Mouse (Mus musculus): ENCODE data around the gene Cwf19l1. TPM values are rescaled to one million over a fixed set of nuclear protein-coding genes. Genes with fewer than 3 reads are reported as not detected.
A peak's percentile ranks its signal among the peaks of the same experiment; 100 is the strongest.
"Not testable (repeated sequence)": the region's sequence is repeated elsewhere in the genome, so short reads cannot be mapped to it uniquely, and the experiment has no call there.

The Cwf19l1 gene
- total RNA-seq, 2 experiments from 2014 or later: 5.8 to 8.1 TPM

- Histone ChIP-seq H3K27ac (peak within 1 kb of the TSS; percentile 78), H3K4me3 (peak within 1 kb of the TSS; percentile 93)
- no peak for TF ChIP-seq CTCF (IDR thresholded peaks at IDR 0.05)
- peak; percentile 93 for DNase-seq
- intact Hi-C loops (cut with DNase I): no loop called here
These were observed 10.3 kb upstream of the Cwf19l1 start, which contains the start of gene Bloc1s2 for GRCm38 (mm10) chr19:44145702-44146567. TSS of gene Bloc1s2 (minus strand) at chr19:44146446.

GRCm38 (mm10) chr19:44144366-44144765, 8.7 kb upstream of the Cwf19l1 start:
- TF ChIP-seq CTCF (IDR thresholded peaks at IDR 0.05): no peak
- intact Hi-C loops (cut with DNase I): no loop called here
- no peak overlapping the region for H3K4me3 ChIP-seq
- H3K27ac ChIP-seq: no peak overlapping the region
- no peak for DNase-seq

GRCm38 (mm10) chr19:44135960-44136485, 347 bp upstream of the Cwf19l1 start:
- intact Hi-C loops (cut with DNase I): loop anchor here (2.0 kb wide), 1 partner anchor 29 kb away; the partner anchor contains the start of gene Chuk
- Histone ChIP-seq H3K27ac (peak overlapping the region; percentile 93), H3K4me3 (peak overlapping the region; percentile 92)
- TF ChIP-seq CTCF (IDR thresholded peaks at IDR 0.05): no peak
- DNase-seq: no peak

GRCm38 (mm10) chr19:44132917-44133316, 2.8 kb downstream of the Cwf19l1 start:
- no peak overlapping the region for H3K4me3 ChIP-seq
- no peak for TF ChIP-seq CTCF (IDR thresholded peaks at IDR 0.05)
- H3K27ac ChIP-seq: no peak overlapping the region
- DNase-seq: no peak
- intact Hi-C loops (cut with DNase I): no loop called here

- no peak for TF ChIP-seq CTCF (IDR thresholded peaks at IDR 0.05)
- H3K4me3 ChIP-seq: no peak overlapping the region
- intact Hi-C loops (cut with DNase I): no loop called here
- DNase-seq: no peak
- H3K27ac ChIP-seq: no peak overlapping the region
These were observed 7.1 kb downstream of the Cwf19l1 start for GRCm38 (mm10) chr19:44128560-44128959.

GRCm38 (mm10) chr19:44127729-44128497, 7.8 kb downstream of the Cwf19l1 start:
- Histone ChIP-seq H3K4me3 (no peak overlapping the region), H3K27ac (no peak overlapping the region)
- no peak for DNase-seq
- intact Hi-C loops (cut with DNase I): no loop called here
- no peak for TF ChIP-seq CTCF (IDR thresholded peaks at IDR 0.05)

GRCm38 (mm10) chr19:44121137-44121536, 14.5 kb downstream of the Cwf19l1 start:
- TF ChIP-seq CTCF (IDR thresholded peaks at IDR 0.05): no peak
- H3K4me3 ChIP-seq: no peak overlapping the region
- intact Hi-C loops (cut with DNase I): no loop called here
- DNase-seq: no peak
- no peak overlapping the region for H3K27ac ChIP-seq

GRCm38 (mm10) chr19:44120686-44121085, 15.0 kb downstream of the Cwf19l1 start:
- H3K4me3 ChIP-seq; DNase-seq; H3K27ac ChIP-seq; intact Hi-C loops (cut with DNase I): not testable (repeated sequence)

GRCm38 (mm10) chr19:44117793-44118192, 17.9 kb downstream of the Cwf19l1 start:
- Histone ChIP-seq H3K4me3 (no peak overlapping the region), H3K27ac (no peak overlapping the region)
- intact Hi-C loops (cut with DNase I): no loop called here
- no peak for TF ChIP-seq CTCF (IDR thresholded peaks at IDR 0.05)
- no peak for DNase-seq

GRCm38 (mm10) chr19:44111706-44112105, 24.0 kb downstream of the Cwf19l1 start:
- peak; percentile 16; the same call in 1 of the 2 replicates for TF ChIP-seq CTCF (IDR thresholded peaks at IDR 0.05)
- DNase-seq: no peak
- intact Hi-C loops (cut with DNase I): no loop called here
- no peak overlapping the region for H3K27ac ChIP-seq
- no peak overlapping the region for H3K4me3 ChIP-seq

GRCm38 (mm10) chr19:44110356-44110755, 25.3 kb downstream of the Cwf19l1 start:
- TF ChIP-seq CTCF (IDR thresholded peaks at IDR 0.05): no peak
- DNase-seq: no peak
- intact Hi-C loops (cut with DNase I): no loop called here
- Histone ChIP-seq H3K4me3 (no peak overlapping the region), H3K27ac (no peak overlapping the region)

GRCm38 (mm10) chr19:44108996-44109395, 26.7 kb downstream of the Cwf19l1 start:
- no peak for DNase-seq
- H3K27ac ChIP-seq: no peak overlapping the region
- intact Hi-C loops (cut with DNase I): no loop called here
- H3K4me3 ChIP-seq: no peak overlapping the region
- no peak for TF ChIP-seq CTCF (IDR thresholded peaks at IDR 0.05)
